ENCODE assay signal across 8 mouse cellular contexts in the genomic region with DNA sequence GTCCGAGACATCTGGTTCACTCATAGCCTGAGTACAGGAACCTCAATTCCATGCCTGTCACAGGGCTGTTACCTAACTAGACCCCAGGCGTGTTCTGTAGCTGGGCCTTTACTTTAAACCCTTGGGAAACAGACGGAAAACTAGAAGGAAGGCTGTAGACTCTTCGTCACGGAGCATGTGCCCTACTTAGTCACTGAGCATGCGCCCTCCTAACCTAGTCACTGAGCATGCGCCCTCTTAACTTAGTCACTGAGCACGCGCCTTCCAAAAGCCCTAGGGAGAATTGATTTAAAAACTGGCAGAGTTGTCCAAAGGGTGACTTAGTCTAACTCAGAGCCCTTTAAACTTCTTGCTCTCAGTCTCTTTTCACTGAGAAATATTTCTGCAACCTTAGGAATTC. TPM values are rescaled to one million over a fixed set of nuclear protein-coding genes. Genes with fewer than 3 reads are reported as not detected.
A peak's percentile ranks its signal among the peaks of the same experiment; 100 is the strongest.
DNase-seq lines count a peak whose midpoint lies in the region; ATAC-seq and TF ChIP-seq lines count a peak whose summit lies in the region.

A gene (plus strand): TSS at position 346 of the 400 bp plus-strand sequence.

- 85% methylated on average over 9 of the region's 9 CpGs for WGBS in kidney, postnatal 0 days
- 74% methylated on average over 9 of the region's 9 CpGs for WGBS in embryonic facial prominence, embryonic 15.5 days
- WGBS in intestine, embryonic 15.5 days, result 91% methylated on average over 9 of the region's 9 CpGs
- WGBS in neural tube, embryonic 12.5 days, result 91% methylated on average over 9 of the region's 9 CpGs

- no peak for DNase-seq in kidney, postnatal 0 days (ENCODE audit: low spot score)
- DNase-seq in kidney, postnatal 14 days, result no peak
- DNase-seq in Muller cell, postnatal 12 days (ENCODE audit: inconsistent ontology term), result no peak
- DNase-seq in cerebellum, adult 9-10 months, result no peak

- H3K4me3 ChIP-seq in kidney, postnatal 0 days (replicated peaks; ENCODE audit: low read depth, low read length), result peak within 1 kb of the TSS; percentile 47
- H3K4me3 ChIP-seq in embryonic facial prominence, embryonic 15.5 days (replicated peaks), result peak within 1 kb of the TSS; percentile 52
- H3K4me3 ChIP-seq in intestine, embryonic 15.5 days (replicated peaks), result peak within 1 kb of the TSS; percentile 54
- H3K4me3 ChIP-seq in neural tube, embryonic 12.5 days, result peak within 1 kb of the TSS; percentile 44

- TF ChIP-seq CTCF in kidney, postnatal 0 days (IDR thresholded peaks at IDR 0.05; ENCODE audit: low read depth), result no peak

- peak within 1 kb of the TSS; percentile 86 for H3K4me2 ChIP-seq in kidney, postnatal 0 days (ENCODE audit: low read length)
- peak within 1 kb of the TSS; percentile 96 for H3K4me2 ChIP-seq in embryonic facial prominence, embryonic 15.5 days (replicated peaks)
- peak within 1 kb of the TSS; percentile 99 for H3K4me2 ChIP-seq in intestine, embryonic 15.5 days (replicated peaks)
- H3K4me2 ChIP-seq in neural tube, embryonic 12.5 days (replicated peaks), result peak within 1 kb of the TSS; percentile 90

- H3K36me3 ChIP-seq in kidney, postnatal 0 days (ENCODE audit: insufficient read depth, low read length), result no peaks in the 10 kb centered on the region
- no peaks in the 10 kb centered on the region for H3K36me3 ChIP-seq in embryonic facial prominence, embryonic 15.5 days
- no peaks in the 10 kb centered on the region for H3K36me3 ChIP-seq in intestine, embryonic 15.5 days
- no peaks in the 10 kb centered on the region for H3K36me3 ChIP-seq in neural tube, embryonic 12.5 days

- peak within 1 kb of the TSS; percentile 45 for H3K9ac ChIP-seq in kidney, postnatal 0 days (ENCODE audit: low read depth, low read length)
- H3K9ac ChIP-seq in embryonic facial prominence, embryonic 15.5 days, result peak within 1 kb of the TSS; percentile 47
- peak within 1 kb of the TSS; percentile 56 for H3K9ac ChIP-seq in intestine, embryonic 15.5 days
- peak within 1 kb of the TSS; percentile 48 for H3K9ac ChIP-seq in neural tube, embryonic 12.5 days

- no peaks in the 10 kb centered on the region for H3K9me3 ChIP-seq in kidney, postnatal 0 days (replicated peaks; ENCODE audit: low read length)
- no peaks in the 10 kb centered on the region for H3K9me3 ChIP-seq in embryonic facial prominence, embryonic 15.5 days (replicated peaks)
- no peaks in the 10 kb centered on the region for H3K9me3 ChIP-seq in intestine, embryonic 15.5 days
- H3K9me3 ChIP-seq in neural tube, embryonic 12.5 days, result no peaks in the 10 kb centered on the region

- no peaks in the 10 kb centered on the region for H3K27me3 ChIP-seq in kidney, postnatal 0 days (ENCODE audit: insufficient read depth, low read length)
- H3K27me3 ChIP-seq in embryonic facial prominence, embryonic 15.5 days, result peaks cover 18% of the 10 kb centered on the region
- H3K27me3 ChIP-seq in intestine, embryonic 15.5 days (replicated peaks), result peaks cover 7% of the 10 kb centered on the region
- H3K27me3 ChIP-seq in neural tube, embryonic 12.5 days (replicated peaks), result peaks cover 5% of the 10 kb centered on the region; the same call in 1 of the 2 replicates

- H3K4me1 ChIP-seq in kidney, postnatal 0 days (replicated peaks; ENCODE audit: insufficient read depth, low read length), result no peaks in the 10 kb centered on the region
- H3K4me1 ChIP-seq in embryonic facial prominence, embryonic 15.5 days, result peaks cover 9% of the 10 kb centered on the region
- H3K4me1 ChIP-seq in intestine, embryonic 15.5 days (replicated peaks), result peaks cover 10% of the 10 kb centered on the region; the same call in 1 of the 2 replicates
- peaks cover 7% of the 10 kb centered on the region for H3K4me1 ChIP-seq in neural tube, embryonic 12.5 days

- H3K27ac ChIP-seq in kidney, postnatal 0 days, result no peak within 1 kb of the TSS
- H3K27ac ChIP-seq in embryonic facial prominence, embryonic 15.5 days (replicated peaks), result no peak within 1 kb of the TSS
- H3K27ac ChIP-seq in intestine, embryonic 15.5 days, result no peak within 1 kb of the TSS
- no peak within 1 kb of the TSS for H3K27ac ChIP-seq in neural tube, embryonic 12.5 days

- no peak for ATAC-seq in kidney, postnatal 0 days (replicated peaks; ENCODE audit: low FRiP score, low read depth)
- no peak for ATAC-seq in embryonic facial prominence, embryonic 15.5 days (ENCODE audit: insufficient number of reproducible peaks, low FRiP score, low TSS enrichment, low read depth)
- ATAC-seq in intestine, embryonic 15.5 days, result no peak
- ATAC-seq in neural tube, embryonic 12.5 days (ENCODE audit: low FRiP score, low read depth), result no peak
- ATAC-seq in erythroid progenitor cell, adult 5-6 weeks (replicated peaks; ENCODE audit: low FRiP score, poor library complexity, severe bottlenecking), result no peak

RNA-seq across cellular contexts. Expression of the gene that starts here (rescaled TPM):
- polyA plus RNA-seq in kidney, postnatal 0 days (2015; fragmentation: Nextera tagmentation; extraction: Ambion mirVana), result 7.9 and 8.0 TPM in 2 replicates
- 4.6 and 5.9 TPM in 2 replicates for polyA plus RNA-seq in embryonic facial prominence, embryonic 15.5 days (2015; fragmentation: Nextera tagmentation; extraction: Ambion mirVana)
- 8.8 and 9.9 TPM in 2 replicates for polyA plus RNA-seq in intestine, embryonic 15.5 days (2015; fragmentation: Nextera tagmentation; extraction: Ambion mirVana)
- 1.3 and 1.4 TPM in 2 replicates for polyA plus RNA-seq in neural tube, embryonic 12.5 days (2016; fragmentation: Nextera tagmentation; extraction: Ambion mirVana)
- total RNA-seq in erythroid progenitor cell, adult 5-6 weeks (2015; ENCODE audit: low replicate concordance), result not detected in 2 replicates
- total RNA-seq in erythroid progenitor cell, adult 5-6 weeks (2017; ENCODE audit: low replicate concordance), result not detected in 2 replicates
